Mouse (Mus musculus) kidney, postnatal 0 days (tissue): ENCODE measurements around the gene Hbq1a. TPM values are rescaled to one million over a fixed set of nuclear protein-coding genes. Genes with fewer than 3 reads are reported as not detected.
"Not testable (repeated sequence)": the region's sequence is repeated elsewhere in the genome, so short reads cannot be mapped to it uniquely, and the experiment has no call there.

Experiments used
- ATAC-seq: fragments of 200-750 bp; cut with Nextera tagmentation; replicated peaks from 2 replicates; pipeline ENCODE4 v1.8.0; 2017; ENCODE audit warnings: low read depth, moderate number of reproducible peaks, moderate TSS enrichment, moderate library complexity; ENCODE audit not compliant: low FRiP score
- DNase-seq: peaks from one replicate; pipeline ENCODE4 v3.0.0-alpha.2; 2016; ENCODE audit warnings: low spot score
- H3K27ac ChIP-seq: fragments of 300-500 bp; sonication (generic); 2 replicates; pipeline ENCODE4 v1.5.1; 2014; ENCODE audit warnings: mild to moderate bottlenecking
- H3K27me3 ChIP-seq: fragments of 300-500 bp; sonication (generic); 2 replicates; pipeline ENCODE4 v1.6.1; 2014; ENCODE audit warnings: low read length, mixed read lengths; ENCODE audit not compliant: insufficient read depth
- H3K36me3 ChIP-seq: fragments of 300-500 bp; sonication (generic); 2 replicates; pipeline ENCODE4 v1.6.1; 2014; ENCODE audit warnings: low read length, mixed read lengths; ENCODE audit not compliant: insufficient read depth
- H3K4me1 ChIP-seq: fragments of 300-500 bp; sonication (generic); replicated peaks from 2 replicates; pipeline ENCODE4 v1.6.1; 2014; ENCODE audit warnings: antibody characterized with exemption, low read length, mixed read lengths; ENCODE audit not compliant: insufficient read depth
- H3K4me2 ChIP-seq: fragments of 300-500 bp; sonication (generic); 2 replicates; pipeline ENCODE4 v1.6.1; 2014; ENCODE audit warnings: mild to moderate bottlenecking, low read length, moderate library complexity, mixed read lengths
- H3K4me3 ChIP-seq: fragments of 300-500 bp; sonication (generic); replicated peaks from 2 replicates; pipeline ENCODE4 v1.5.1; 2014; ENCODE audit warnings: low read depth, low read length
- H3K9ac ChIP-seq: fragments of 300-500 bp; sonication (generic); 2 replicates; pipeline ENCODE4 v1.6.1; 2014; ENCODE audit warnings: low read depth, low read length
- H3K9me3 ChIP-seq: fragments of 300-500 bp; sonication (generic); replicated peaks from 2 replicates; pipeline ENCODE4 v1.6.1; 2016; ENCODE audit warnings: low read length, inconsistent platforms, mixed read lengths
- CTCF ChIP-seq: IDR thresholded peaks from 2 replicates; pipeline ENCODE4 v1.5.1; 2016; ENCODE audit warnings: antibody characterized with exemption, low read depth, mild to moderate bottlenecking, moderate library complexity
- WGBS: fragments of 180-500 bp; shearing (Covaris S2); extraction: QIAGEN DNeasy Blood & Tissue Kit; methylation state at CpG from one replicate; pipeline ENCODE4 v1.1.7; 2014; 5-methylcytosine and 5-hydroxymethylcytosine counted together
- polyA plus RNA-seq: library from polyadenylated mRNA; unstranded; fragments of >200 nt; fragmentation: Nextera tagmentation; extraction: Ambion mirVana; gene quantifications from 2 replicates; pipeline ENCODE4 v1.2.1, GENCODE M21; 2015

Gene Hbq1a
- polyA plus RNA-seq, 1 experiment from 2014 or later: not detected

- no peaks in the 10 kb centered on the region for H3K27me3 ChIP-seq
Measured at GRCm38 (mm10) chr11:32271178-32271577, 28.7 kb upstream of the Hbq1a start.

DNA sequence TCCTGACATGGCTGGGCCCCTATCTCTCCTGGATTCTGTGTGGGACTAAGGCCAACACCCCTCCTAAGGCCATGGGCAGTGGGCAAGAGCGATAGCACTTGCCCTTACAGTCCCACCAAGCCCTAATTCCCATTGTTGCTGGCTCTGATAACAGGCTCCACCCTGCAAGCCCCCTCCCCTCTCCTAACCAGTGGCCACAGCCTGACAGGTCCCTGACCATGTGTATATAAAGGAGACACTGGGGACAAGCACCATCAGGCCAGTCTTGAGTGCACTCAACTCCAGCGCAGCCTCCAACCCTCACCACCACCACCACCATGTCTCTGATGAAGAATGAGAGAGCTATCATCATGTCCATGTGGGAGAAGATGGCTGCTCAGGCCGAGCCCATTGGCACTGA, 23.5 kb upstream of the Hbq1a start, which contains the start of gene Hba-x:
Gene Hba-x, plus strand, starts transcription at position 54 of the 400 bp plus-strand sequence.
- Histone ChIP-seq H3K9me3 (no peaks in the 10 kb centered on the region), H3K4me2 (no peak within 1 kb of the TSS), H3K27ac (no peak within 1 kb of the TSS), H3K4me1 (no peaks in the 10 kb centered on the region), H3K9ac (no peak within 1 kb of the TSS), H3K27me3 (no peaks in the 10 kb centered on the region), H3K4me3 (no peak within 1 kb of the TSS), H3K36me3 (no peaks in the 10 kb centered on the region)
- no peak for TF ChIP-seq CTCF
- WGBS: 76% methylated on average over 3 of the region's 3 CpGs
- no peak for DNase-seq
- ATAC-seq: no peak

More at GRCm38 (mm10) chr11:32271178-32271577, 28.7 kb upstream of the Hbq1a start:
- TF ChIP-seq CTCF: no peak
- Histone ChIP-seq H3K4me3 (no peak overlapping the region), H3K27ac (no peak overlapping the region), H3K4me1 (peaks cover 1% of the 10 kb centered on the region), H3K9me3 (no peaks in the 10 kb centered on the region), H3K4me2 (no peak overlapping the region), H3K9ac (no peak overlapping the region), H3K36me3 (no peaks in the 10 kb centered on the region)
- DNase-seq (no peak), ATAC-seq (no peak)
- 35% methylated on average over 4 of the region's 4 CpGs for WGBS

DNA sequence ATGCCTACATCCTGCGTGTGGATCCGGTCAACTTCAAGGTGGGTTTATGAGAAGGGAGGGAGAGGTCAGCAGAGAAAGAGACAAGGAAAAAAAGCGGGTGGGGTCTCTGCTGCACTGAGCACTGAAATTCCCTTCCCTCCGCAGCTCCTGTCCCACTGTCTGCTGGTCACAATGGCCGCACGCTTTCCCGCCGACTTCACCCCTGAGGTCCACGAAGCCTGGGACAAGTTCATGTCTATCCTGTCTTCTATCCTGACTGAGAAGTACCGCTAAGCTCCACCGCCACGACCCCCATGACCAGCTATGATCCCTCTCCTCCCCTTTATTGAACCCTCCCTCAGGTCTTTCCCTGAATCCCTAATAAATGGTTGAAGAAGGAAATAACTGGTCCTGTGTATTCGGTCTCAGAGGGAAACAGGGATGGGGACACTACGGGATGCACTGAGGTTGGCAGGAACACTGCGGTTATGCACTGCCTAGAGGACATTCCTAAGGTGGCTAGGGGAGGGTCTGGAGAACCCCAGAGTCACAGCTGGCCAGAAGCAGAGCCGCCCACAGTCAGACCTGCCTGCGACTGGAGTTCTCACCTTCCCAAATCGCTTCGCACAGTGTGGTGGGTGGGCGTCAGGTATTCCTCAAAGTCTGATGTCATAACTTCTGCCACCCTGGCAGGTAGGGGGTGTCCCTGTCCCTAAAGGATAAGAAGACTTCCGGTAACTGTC, 22.0 kb upstream of the Hbq1a start:
- Histone ChIP-seq H3K9ac (no peak overlapping the region), H3K27ac (no peak overlapping the region), H3K36me3 (no peaks in the 10 kb centered on the region), H3K27me3 (no peaks in the 10 kb centered on the region), H3K4me3 (no peak overlapping the region), H3K4me2 (no peak overlapping the region), H3K9me3 (no peaks in the 10 kb centered on the region), H3K4me1 (no peaks in the 10 kb centered on the region)
- no peak for DNase-seq
- no peak for ATAC-seq
- no peak for TF ChIP-seq CTCF
- whole genome bisulfite sequencing: 71% methylated on average over 21 of the region's 21 CpGs

GRCm38 (mm10) chr11:32278458-32278957, 21.4 kb upstream of the Hbq1a start:
- H3K27ac ChIP-seq: no peak overlapping the region
- no peak overlapping the region for H3K4me2 ChIP-seq
- H3K4me3 ChIP-seq: no peak overlapping the region
- WGBS: 86% methylated on average over 12 of the region's 12 CpGs
- no peak for TF ChIP-seq CTCF
- no peaks in the 10 kb centered on the region for H3K4me1 ChIP-seq
- no peaks in the 10 kb centered on the region for H3K9me3 ChIP-seq
- DNase-seq: no peak
- no peaks in the 10 kb centered on the region for H3K36me3 ChIP-seq
- no peak for ATAC-seq
- H3K27me3 ChIP-seq: no peaks in the 10 kb centered on the region
- no peak overlapping the region for H3K9ac ChIP-seq

- TF ChIP-seq CTCF: no peak
- H3K27ac ChIP-seq: no peak overlapping the region
- WGBS: 38% methylated on average over 2 of the region's 2 CpGs
- no peak overlapping the region for H3K4me2 ChIP-seq
- no peak overlapping the region for H3K9ac ChIP-seq
- DNase-seq (no peak), ATAC-seq (no peak)
- H3K9me3 ChIP-seq: no peaks in the 10 kb centered on the region
- H3K27me3 ChIP-seq: no peaks in the 10 kb centered on the region
- H3K4me1 ChIP-seq: no peaks in the 10 kb centered on the region
- H3K36me3 ChIP-seq: no peaks in the 10 kb centered on the region
- H3K4me3 ChIP-seq: no peak overlapping the region
Measured at GRCm38 (mm10) chr11:32280646-32281045, 19.2 kb upstream of the Hbq1a start.

DNA sequence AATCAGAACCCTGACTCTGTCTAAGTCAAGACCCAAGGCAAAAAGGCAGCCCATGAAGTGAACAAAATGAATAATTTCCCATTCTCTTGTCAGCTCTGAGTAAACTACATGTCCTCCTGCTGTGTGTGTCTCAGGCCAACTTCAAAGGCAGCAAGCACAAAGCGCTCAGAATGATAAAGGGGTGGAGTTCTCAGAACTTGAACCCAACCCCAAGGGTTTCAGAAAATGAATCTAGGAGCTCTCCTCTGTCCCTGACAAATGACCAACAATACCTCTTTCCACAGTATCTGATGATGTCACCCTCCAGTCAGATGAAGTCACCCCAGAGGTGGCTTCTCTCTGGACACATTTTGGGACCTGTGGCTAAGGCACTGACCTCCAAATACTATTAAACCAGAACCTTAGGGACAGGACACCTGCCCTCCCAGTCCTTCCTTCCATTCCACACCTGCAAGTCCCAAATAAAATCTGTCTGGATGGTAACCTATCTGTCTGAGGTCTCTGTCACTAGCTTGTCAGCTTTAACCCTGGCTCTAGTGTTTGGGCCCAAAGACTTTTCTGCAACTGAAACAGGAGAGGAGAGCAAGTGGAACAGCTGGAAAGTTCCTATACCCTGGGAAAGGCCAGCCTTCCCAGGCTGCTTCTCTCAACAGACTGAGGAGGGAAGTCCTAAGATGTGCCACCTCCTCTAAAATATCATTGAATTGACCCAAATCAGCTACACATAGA, 18.3 kb upstream of the Hbq1a start:
- H3K4me2 ChIP-seq: no peak overlapping the region
- no peaks in the 10 kb centered on the region for H3K36me3 ChIP-seq
- no peak for DNase-seq
- ATAC-seq: no peak
- no peak overlapping the region for H3K9ac ChIP-seq
- no peak overlapping the region for H3K27ac ChIP-seq
- no peak for TF ChIP-seq CTCF
- no peaks in the 10 kb centered on the region for H3K27me3 ChIP-seq
- 89% methylated on average over 1 of the region's 1 CpGs for WGBS
- H3K4me3 ChIP-seq: no peak overlapping the region
- no peaks in the 10 kb centered on the region for H3K9me3 ChIP-seq
- no peaks in the 10 kb centered on the region for H3K4me1 ChIP-seq

- H3K9me3 ChIP-seq, H3K27ac ChIP-seq, H3K36me3 ChIP-seq, H3K4me1 ChIP-seq, H3K27me3 ChIP-seq, ATAC-seq, H3K4me3 ChIP-seq, H3K4me2 ChIP-seq, DNase-seq, H3K9ac ChIP-seq: not testable (repeated sequence)
- 63% methylated on average over 1 of the region's 5 CpGs for WGBS
Measured at GRCm38 (mm10) chr11:32283091-32283777, 16.6 kb upstream of the Hbq1a start, which contains the start of gene Hba-a1. Hba-a1 (plus strand) TSS chr11:32283511.

DNA sequence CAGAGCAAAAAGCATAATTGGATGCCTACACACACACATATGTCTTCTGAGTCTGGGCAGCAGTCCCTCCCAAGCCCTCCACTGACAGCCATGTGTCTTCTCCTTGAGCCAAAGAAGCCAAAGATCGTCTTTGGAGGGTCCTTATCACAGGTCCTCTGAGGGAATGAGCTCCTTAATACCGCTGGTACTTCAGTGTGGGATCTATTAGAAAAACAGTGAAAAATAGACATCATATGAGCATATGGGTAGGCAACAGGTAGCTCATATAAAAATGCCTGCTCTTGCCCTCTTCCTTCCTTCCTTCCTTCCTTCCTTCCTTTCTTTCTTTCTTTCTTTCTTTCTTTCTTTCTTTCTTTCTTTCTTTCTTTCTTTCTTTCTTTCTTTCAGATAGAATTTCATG, 15.3 kb upstream of the Hbq1a start:
- not testable (repeated sequence) for H3K4me1 ChIP-seq, H3K36me3 ChIP-seq, H3K4me3 ChIP-seq, H3K27me3 ChIP-seq, DNase-seq, H3K9me3 ChIP-seq, H3K9ac ChIP-seq, ATAC-seq, H3K4me2 ChIP-seq, H3K27ac ChIP-seq
- WGBS: 55% methylated on average over 2 of the region's 2 CpGs
